Mouse (Mus musculus) urinary bladder, postnatal 25 days (tissue): Measurements from ENCODE around the gene Golga7b.

Source experiments
- DNase-seq: peaks from one replicate; pipeline ENCODE4 v3.0.0; 2022; ENCODE audit warnings: low spot score

The Golga7b gene

DNA sequence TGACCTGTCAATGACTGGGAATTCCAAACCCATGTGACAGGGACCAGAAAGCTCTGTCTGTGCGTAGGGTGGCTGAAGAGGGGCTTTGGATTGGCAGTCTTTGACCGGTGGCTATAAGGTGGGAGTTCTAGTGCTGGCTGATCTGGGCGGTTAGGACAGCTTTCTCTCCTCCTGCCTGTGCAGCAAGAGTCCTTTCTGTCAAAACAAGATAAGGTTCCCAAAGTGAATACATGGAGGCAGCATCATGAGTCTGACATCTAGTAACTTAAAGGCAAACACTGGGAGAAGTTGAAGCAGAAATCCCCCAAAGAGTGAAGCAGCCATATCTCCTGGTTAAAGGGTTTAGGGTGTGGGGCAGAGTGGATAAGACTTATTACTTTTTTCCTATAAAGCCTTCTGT, at the start of gene Golga7b:
TSS of gene Golga7b (plus strand) at position 56 of the 400 bp plus-strand sequence.
- DNase-seq: no peak

DNA sequence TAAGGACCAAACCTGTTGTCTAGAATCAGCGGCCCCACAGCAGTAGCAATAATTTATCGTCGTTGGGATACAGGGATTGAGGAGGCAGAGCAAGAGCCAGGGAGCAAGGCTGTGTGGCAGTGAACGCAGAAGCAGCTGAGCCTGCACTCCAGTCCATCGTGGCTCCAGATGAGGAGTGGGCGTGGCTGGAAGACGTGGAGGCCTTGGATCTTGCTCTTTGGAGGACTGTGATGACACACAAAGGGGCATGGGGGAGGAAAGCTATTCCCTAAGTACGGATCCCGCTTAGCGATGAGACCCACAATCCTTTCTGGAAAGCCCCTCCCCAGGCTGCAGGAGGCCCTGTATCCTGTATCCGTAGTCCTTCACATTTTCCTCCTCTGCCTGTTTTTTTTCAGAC, 49.3 kb upstream of the Golga7b start:
- no peak for DNase-seq

DNA sequence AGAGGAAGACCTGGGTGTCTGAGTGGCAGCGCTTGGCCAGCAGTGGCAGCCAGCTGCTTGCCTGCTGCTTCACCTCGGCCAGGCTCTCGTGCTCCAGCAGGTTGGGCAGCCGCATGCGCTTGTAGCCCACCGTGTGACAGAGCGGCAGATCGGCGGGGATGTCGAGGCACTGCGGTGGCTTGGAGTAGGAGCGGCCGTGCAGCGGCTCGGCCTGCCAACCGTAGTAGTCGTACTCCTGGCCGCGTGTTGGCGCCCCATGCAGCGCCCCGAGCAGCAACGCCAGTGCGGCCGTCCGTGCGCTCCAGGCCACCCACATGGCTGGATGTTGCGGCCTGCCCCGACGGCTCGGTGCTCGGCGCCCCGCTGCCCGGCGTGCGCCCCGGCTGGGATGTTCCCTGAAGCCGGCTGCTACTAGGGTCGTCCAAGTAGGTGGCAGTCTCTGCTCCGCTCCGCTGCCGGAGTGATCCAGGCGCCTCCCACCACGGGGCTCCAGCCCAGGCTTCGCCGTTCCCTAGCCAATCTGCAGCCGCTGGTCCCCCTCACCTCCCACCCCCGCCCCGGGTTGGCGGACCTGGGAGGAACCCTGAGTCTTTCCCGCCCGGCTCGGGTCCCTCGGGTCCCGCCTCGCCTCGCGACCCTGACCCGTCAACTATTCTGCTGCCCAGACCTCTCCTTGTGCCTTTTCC, 45.5 kb upstream of the Golga7b start, which contains the start of gene Sfrp5:
TSS of gene Sfrp5 (minus strand) at position 557 of the 686 bp plus-strand sequence.
- no peak for DNase-seq

DNA sequence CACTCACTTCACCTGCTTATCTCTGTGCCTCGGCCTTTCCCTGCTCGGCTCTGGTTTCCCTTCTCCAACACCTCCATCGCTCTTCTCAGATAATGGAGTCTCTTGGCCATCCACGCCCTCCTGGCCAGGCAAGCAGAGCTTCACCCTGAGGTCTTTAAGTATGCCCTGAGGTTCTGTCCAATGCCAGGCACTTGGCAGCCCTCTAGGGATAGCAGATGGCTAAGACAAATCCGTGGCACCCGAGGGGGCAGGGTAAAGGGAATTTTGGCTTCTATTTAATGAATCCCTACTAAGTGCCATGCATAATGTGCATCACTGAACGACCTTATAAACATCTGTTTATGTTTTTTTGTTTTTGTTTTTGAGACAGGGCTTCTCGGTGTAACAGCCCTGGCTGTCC, 44.9 kb upstream of the Golga7b start:
- no peak for DNase-seq

DNA sequence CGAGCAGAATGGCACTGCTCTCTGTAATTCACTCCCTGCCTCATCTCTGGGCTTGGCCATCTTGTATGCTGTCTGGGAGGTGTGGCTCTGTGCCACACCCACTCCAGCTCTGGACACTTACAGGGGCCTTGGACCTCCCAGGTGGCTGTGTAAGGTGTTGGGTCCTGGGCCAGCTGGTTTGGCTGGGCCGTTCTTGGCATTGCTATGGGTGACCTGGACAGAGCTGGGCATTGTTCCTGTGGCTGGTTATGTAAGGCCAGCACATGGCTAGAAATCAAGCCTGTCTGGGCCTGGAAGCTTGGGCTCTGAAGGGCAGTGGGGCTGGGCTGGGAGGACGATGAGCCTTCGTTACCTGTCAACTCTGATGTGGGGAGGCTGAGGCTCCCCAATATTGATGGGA, 43.1 kb upstream of the Golga7b start:
- DNase-seq: no peak

DNA sequence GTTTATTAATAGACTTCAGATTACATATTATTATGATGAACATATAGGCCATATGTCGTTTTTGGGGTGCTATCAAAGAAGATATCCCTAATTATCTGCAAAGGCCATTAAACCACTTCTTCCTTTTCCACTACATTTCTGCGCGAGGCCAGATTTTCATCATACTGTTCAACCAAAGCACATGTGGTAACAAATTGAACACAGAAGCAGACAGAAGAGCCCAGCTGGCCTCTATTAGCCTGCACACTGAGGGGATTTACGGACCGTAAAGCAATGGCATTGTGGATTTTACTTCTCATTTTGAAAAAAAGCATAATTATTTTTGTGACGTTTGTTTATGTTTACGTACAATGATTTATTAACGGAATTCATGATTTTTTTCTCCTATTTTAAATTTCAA, 42.2 kb upstream of the Golga7b start:
- DNase-seq: no peak

DNA sequence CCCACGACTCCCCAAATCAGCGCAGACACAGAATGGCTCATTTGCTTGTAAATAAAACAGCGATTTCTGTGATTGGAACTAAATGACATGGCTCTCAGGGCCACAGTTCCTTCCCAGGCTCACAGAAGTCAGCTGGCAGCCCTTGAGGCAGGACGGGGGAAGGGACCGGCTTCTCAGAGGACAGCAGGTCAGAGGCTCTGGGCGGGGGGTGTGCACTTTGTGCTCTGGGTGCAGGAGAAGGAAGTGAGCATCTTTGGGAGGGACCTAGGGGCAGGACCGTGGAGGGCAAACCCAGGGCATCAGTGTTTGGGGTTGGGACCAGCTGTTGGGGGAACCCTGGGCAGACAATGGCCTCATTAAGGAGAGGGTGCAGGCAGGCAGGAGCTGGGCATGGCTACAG, 37.9 kb upstream of the Golga7b start:
- DNase-seq: no peak

DNA sequence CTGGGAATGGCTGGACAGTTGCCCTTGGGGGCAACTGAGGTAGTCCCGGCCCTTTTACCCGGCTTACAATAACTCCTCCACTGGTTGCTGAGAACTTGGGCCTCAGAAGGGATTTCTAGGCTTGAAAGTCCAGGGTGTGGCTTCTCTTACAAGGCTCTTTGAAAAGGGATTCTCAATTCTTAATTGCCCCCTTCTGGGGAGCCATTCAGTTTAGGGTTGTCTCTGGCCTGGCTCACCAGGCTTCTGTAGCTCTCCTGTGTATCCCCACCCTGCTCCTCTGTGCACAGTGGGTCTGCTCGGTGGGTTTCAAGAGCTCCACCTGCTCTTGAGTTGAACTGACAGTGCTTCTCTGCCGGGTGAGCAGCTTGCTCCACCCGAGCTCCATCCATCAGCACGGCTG, 37.4 kb upstream of the Golga7b start:
- no peak for DNase-seq

DNA sequence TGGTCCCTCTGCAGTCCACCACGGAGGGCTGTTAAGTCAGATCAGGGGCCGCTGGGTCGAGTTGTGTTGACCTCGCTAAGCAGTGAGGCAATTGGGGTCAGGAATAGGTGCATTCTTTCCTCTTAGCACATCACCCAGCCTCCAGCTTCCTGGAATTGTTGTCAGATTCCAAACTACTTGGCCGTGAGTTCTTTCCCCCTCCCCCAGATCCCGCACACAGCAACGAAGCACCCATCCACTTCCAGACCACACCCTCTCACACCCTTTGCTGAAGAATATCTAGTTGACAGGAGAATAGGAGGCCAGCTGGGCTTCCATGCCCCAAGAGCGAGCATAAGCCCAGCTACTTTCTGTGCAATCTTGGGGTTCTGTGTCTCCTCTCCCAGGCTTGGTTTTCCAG, 35.4 kb upstream of the Golga7b start:
- DNase-seq: no peak

DNA sequence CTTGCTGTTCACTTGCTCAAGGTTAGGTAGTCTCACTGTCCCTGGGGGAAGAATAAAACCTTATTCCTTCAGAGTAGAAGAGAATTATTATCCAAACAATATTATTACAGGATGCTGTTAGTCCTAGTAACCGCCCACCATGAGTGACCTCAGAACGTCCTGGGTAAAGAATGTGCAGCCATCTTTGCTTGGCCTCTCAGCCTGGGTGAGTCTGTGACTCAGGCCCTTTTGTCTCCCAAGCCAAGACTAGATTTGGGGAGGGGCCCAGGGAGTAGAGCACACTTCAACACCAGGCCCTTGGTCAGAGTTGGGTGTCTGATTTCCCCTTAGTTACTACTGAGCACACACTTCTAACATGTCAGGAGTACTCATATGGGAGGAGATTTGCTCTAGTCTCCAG, 32.8 kb upstream of the Golga7b start:
- no peak for DNase-seq

DNA sequence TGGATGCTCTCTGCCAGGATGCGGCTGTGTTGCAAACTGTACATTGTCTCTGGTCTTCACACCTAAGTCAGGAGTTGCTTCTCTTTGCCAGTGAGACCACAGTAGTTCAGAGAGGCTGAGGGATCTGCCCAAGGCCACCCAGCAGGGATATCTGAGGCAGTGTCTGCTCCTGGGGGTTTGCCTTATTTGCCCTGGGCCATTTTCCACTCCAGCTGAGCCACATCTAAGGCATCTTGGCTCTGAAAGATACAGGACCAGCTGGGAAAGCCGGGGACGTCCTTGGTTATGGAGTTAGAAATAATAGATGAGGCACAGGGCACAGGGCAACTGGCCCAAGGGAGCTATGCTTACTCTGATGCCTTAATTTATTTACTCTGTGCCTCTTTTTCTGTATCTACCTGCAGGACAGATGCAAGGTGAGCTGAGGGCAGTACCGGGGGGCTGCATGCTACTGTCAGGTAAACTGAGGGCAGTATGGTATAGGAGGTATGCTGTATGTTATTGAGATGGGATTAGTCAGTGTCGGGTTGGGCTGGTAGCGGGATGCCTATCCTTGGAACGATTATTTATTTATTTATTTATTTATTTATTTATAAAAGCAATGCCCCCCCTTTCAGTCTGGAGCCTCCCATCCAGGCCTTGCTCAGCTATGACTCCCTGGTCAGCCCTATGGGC, 30.5 kb upstream of the Golga7b start:
- no peak for DNase-seq

DNA sequence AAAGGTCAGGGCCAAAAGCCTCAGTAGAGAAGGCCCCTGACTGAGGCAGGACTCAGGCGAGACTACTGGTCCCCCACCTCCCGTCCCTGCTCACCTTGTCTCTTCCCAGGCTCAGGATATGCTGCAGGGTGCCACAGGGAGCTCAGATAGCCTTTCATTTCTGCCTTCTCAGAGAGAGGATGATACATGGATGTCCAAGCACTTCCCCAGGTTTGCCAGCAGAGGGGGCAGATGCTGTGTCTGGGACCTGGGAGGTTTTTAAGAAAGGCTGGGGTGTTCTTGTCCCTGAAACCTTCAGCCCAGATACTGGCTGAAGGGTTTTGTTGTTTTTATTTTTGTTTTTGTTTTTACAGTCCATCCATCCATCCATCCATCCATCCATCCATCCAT, 30.0 kb upstream of the Golga7b start:
- DNase-seq: peak; percentile 29

DNA sequence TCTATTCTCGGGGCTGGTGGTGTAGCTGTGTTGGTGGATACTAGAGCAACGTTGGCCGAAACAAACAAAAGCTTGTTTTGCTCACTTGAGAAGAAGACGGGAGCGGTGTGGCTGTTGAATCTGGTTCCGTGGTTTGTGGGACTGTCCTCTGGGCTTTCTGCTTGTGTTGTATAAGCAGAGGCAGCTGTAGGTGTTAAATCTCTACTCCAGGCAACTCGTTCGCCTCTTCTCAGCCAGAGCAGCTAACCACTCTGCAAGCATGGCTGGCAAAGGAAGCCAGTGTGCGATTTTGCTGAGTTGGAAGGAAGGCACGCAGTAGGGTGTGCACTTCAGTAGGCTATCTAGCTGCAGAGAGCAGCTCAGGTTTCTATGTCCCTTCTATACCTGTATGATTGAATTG, 20.9 kb upstream of the Golga7b start:
- DNase-seq: no peak

DNA sequence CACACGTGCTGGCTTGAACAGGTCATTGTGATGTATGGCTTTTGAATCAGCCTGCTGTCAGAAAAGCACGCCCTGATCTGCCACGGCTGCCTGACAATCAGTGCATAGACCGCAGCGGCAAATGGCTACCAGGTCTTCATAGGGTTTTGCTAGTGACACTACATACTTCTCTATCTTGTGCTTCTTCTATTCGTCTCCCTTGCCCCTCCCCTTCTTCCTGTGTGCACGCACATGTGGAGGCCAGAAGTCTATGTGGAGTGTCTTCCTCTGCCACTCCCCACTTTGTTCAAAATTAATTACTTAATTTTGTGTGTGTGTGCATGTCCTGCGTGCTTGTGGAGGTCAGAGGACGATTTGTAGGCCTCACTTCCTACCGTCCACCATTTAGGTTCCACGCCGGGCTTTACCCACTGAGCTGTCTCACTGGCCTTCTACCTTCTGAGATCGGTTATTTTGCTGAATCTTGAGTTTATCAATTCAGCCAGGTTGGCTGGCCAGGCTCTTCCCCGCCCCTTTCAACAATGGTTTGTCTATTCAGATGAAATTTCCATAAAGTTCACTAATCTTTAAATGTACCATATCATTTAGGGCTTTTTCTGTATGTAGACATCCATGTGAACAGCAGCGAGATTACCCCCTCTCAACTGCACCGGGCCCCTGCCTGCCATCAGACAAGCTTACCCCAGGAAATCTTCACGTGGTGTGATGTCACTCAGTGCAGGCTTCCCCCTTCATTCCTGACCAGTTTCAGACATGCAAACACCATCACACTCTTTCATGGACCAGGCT, 17.7 kb upstream of the Golga7b start:
- no peak for DNase-seq

DNA sequence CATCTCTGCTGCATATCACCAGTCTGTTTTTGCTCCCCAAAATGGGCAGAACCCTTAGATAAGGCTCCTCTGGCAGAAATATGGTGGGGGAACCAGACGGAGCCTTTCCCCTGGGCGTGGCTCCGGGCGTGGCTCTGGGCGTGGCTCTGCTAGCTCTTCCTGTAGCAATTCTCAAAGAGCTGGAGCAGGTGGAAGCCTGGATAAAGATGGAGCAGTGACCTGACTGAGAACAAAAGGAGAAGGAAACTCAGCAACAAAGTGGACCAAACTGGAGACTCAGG, 17.1 kb upstream of the Golga7b start:
- DNase-seq: no peak

DNA sequence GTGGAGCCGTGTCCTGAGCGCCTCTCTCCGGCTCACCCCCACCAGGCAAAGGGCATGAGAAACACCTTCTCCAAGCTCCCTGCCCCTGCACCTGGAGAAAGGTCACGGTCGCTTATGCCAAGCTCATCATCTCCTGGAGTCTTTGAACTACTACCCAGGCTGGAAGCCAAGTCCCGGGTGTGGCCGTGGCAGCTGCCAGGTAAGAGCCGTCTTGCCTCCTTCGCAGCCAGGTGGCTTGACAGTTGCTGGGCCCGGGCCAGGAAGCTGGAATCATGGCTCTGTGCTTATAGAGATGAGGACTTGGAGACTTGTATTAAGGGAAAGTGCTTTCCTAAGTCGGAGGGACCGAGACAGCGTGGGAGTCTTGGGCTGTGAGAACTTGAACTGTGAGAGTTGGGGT, 16.4 kb upstream of the Golga7b start:
- DNase-seq: no peak

DNA sequence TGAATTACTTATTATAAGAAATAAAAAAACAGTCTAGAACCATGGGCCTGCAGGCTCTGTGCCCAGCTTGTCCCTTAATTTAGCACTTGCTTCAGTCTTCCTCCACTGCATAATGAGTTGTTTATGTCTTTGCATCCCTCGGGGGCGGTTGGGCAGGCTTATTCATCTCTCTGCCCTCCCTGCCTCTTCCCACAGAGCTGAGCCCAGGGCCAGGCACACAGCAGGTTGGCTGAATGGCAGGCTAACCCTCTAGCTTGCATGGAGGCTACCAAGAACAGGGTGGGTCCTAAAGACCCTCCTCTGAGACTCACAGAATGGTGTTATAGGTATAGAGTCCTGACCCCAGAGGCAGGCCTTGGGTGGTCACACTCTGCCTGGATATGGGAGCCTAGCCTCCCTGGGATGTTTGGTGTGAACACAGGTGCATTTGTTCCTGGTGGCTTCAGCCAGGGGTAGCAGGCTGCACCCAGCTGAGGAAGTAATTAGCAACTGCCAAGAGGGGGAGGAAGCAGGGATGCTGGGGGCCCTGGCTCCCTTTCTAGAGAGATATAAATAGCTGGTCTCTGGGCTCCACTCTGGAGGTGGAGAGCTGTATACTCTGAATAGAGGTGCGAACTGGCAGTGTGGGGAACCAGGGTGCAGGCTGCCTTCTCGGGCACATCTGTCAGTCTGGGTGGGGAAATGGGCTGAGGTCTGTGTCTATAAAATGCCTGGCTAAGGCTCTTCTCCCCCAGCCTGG, 9.6 kb upstream of the Golga7b start:
- DNase-seq: no peak

DNA sequence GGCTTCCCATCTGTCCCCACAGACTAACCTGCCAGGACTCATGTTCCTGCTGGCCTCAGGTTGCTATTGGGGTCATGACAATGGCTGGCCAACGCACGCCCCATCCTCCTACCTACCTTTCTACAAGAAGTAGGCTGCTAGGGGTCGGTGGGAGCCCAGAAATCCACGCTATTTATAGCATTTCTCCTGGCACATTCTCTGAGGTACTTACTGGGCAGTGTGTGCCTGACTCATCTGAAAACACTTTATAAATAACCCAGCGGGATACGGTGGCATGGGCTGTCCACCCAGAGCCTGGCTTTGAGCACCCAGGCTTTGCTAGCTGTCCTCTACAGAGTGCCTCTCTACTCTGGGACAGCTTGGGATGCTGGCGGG, 9.0 kb upstream of the Golga7b start:
- no peak for DNase-seq

DNA sequence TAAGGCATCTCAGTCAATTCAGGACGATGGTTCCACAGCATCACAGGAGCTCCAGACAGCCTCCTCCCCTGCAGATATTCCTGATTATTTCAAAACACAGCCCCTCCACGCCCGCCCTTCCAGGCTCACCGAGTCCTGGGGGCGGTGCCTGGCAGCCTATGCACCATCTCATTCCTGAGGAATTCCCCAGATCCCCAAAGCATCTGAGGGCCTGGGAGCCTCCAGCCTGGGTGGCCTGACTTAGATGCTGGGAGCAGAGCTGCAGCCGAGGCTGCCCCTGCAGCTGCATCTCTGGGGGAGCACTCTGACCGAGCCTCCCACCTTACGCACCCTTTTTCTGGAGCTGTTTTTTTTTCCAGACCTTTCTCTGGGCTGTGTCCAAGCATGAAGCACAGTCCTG, 6.5 kb upstream of the Golga7b start:
- no peak for DNase-seq

DNA sequence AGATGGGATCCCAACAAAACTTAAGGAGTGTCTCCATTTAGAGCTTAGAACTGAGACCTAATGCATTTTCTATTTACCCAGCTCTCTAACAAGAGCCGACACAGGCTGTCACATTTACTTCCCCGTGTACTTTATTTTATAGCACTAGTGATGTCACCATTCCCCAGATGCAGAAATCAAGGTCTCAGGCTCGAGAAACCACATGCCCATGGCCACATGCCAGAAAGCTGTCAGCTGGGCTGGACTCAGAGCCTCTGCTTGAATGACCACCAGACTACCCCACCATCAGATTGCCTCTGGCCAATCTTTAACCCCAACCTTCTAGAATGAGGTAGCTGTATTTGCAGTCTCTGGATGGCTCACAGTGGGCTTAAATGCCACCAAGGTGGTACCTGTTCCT, 4.0 kb upstream of the Golga7b start:
- no peak for DNase-seq

DNA sequence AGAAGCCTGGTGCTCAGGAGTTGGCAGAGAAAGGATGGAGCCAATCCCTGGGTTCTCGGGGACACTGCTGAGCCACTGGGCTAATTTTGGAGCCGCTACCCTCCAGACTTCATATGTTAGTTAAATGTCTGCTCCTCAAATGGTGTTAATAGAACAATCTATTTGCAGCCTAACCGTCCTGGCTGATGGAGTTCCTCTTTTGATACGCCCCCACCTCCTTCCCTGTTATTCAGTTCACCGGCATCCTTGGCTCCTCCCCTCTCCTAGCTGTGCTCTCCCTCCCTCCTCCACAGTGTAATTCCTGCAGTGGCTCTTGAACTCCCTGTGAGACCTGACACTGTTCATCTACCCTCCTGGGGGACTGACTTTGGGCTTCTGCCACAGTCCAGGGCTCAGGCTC, 748 bp upstream of the Golga7b start:
- no peak for DNase-seq

DNA sequence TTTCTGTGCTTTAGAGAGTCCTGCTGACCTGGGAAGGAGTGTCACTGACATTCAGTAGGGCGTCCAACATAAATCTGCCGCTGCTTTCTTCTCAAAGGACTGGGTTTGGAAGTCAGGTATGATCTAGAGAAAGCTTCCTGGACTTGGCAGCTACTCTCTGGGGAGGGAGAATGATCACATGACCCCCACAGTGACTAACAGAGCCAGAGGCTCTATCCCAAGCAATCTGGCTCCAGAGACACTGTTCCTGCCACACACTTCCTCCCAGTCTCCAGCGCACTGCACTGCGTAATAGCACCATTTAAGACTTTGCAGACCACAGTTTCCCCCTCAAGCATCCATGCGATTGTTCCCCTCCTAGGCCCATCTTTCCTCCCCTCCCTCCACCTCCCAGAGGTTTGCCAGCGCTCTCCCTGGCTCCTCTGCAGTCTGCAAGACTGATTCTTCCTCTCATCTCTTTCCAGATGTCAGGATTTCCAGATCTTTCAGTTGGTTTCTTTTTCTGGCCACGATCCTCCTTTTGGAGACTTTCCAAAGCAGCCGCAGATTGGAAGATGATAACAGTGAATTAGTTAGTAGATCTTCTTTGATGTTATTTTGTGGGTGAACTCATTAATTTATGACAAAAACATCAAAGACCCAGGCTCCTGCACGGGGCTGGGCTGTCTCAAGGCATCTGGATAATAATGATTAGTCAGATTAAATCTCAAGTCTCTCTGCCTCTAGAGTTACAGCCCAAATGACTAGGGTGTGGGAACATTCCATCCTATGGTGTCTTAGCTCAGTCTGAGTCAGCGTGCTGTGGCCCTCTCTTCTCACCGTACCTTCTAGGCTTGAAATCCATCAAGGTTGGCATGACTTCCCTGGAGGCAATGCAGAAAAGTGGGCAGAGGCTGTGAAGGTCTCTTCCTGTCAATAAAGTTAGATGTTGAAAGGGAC, 2.9 kb downstream of the Golga7b start:
- no peak for DNase-seq
